ENCODE assay signal across 11 mouse cellular contexts in the genomic region with DNA sequence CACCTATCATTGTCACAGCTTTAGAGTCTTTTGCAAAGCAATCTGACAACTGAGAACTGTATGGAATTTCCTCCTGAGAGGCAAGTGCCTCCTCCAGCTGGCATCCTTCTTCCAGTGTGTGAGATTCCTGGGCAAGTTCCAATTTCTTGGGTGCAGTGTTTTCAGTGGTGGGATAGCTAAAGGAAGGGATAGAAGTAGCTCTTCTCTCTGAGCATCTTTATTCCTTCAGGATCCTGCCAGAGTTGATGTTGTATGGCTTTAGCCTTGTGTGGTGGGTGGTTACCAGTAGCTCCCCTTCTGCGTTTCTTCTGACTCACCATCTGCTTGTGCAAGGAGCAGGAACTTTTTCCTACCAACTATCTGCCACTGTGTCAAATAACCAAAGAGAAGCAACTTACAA. TPM values are rescaled to one million over a fixed set of nuclear protein-coding genes. Genes with fewer than 3 reads are reported as not detected.
DNase-seq lines count a peak whose midpoint lies in the region; ATAC-seq and TF ChIP-seq lines count a peak whose summit lies in the region.
"Had no signal": no experiment of that assay in that cellular context is flagged by ENCODE, and none has a peak within 500 bp of the region (broad histone marks: within the 10 kb centered on the region; RNA-seq: fewer than 3 reads in every experiment).

No protein-coding gene starts in this region.

- peak overlapping the region; percentile 39; the same call in 1 of the 2 replicates for H3K27ac ChIP-seq in stomach, embryonic 14.5 days (ENCODE audit: low read length)
- no peak overlapping the region for H3K27ac ChIP-seq in stomach, postnatal 0 days (replicated peaks)
- no peak overlapping the region for H3K27ac ChIP-seq in heart, embryonic 11.5 days (ENCODE audit: low read depth, low read length)
- H3K27ac ChIP-seq: forebrain, embryonic 15.5 days; neural tube, embryonic 13.5 days had no signal

- ATAC-seq in stomach, embryonic 14.5 days (ENCODE audit: insufficient number of reproducible peaks, insufficient read depth, low FRiP score, low read depth), result no peak
- ATAC-seq in stomach, postnatal 0 days (ENCODE audit: low FRiP score, low TSS enrichment), result no peak
- ATAC-seq in heart, embryonic 11.5 days (replicated peaks; ENCODE audit: insufficient number of reproducible peaks, low FRiP score, low TSS enrichment), result no peak
- ATAC-seq: forebrain, embryonic 15.5 days had no signal

- H3K4me3 ChIP-seq in stomach, embryonic 14.5 days (ENCODE audit: low read depth, low read length), result no peak overlapping the region
- no peak overlapping the region for H3K4me3 ChIP-seq in stomach, postnatal 0 days (ENCODE audit: low read depth, low read length)
- H3K4me3 ChIP-seq in heart, embryonic 11.5 days (ENCODE audit: low read depth, low read length), result no peak overlapping the region
- H3K4me3 ChIP-seq: forebrain, embryonic 15.5 days; megakaryocyte, embryonic 14.5 days; neural tube, embryonic 13.5 days had no signal

- no peak for TF ChIP-seq CTCF in stomach, postnatal 0 days (IDR thresholded peaks at IDR 0.05; ENCODE audit: low read depth)

- H3K27me3 ChIP-seq in stomach, embryonic 14.5 days (ENCODE audit: control insufficient read depth, insufficient read depth, low read length), result no peaks in the 10 kb centered on the region
- H3K27me3 ChIP-seq in stomach, postnatal 0 days (ENCODE audit: control insufficient read depth, insufficient read depth, low read length), result no peaks in the 10 kb centered on the region
- no peaks in the 10 kb centered on the region for H3K27me3 ChIP-seq in heart, embryonic 11.5 days (ENCODE audit: control insufficient read depth, insufficient read depth, low read length)
- H3K27me3 ChIP-seq: forebrain, embryonic 15.5 days; neural tube, embryonic 13.5 days had no signal

- no peak for TF ChIP-seq EP300 in stomach, postnatal 0 days (optimal IDR thresholded peaks at IDR 0.05)

- no peak overlapping the region for H3K9ac ChIP-seq in stomach, embryonic 14.5 days (replicated peaks; ENCODE audit: low read depth, low read length)
- no peak overlapping the region for H3K9ac ChIP-seq in stomach, postnatal 0 days (ENCODE audit: low read length)
- H3K9ac ChIP-seq in heart, embryonic 11.5 days (ENCODE audit: low read depth, low read length), result no peak overlapping the region
- H3K9ac ChIP-seq: forebrain, embryonic 15.5 days; neural tube, embryonic 13.5 days had no signal

- no peaks in the 10 kb centered on the region for H3K36me3 ChIP-seq in stomach, embryonic 14.5 days (ENCODE audit: control insufficient read depth, insufficient read depth, low read length)
- no peaks in the 10 kb centered on the region for H3K36me3 ChIP-seq in stomach, postnatal 0 days (ENCODE audit: control insufficient read depth, insufficient read depth, low read length)
- no peaks in the 10 kb centered on the region for H3K36me3 ChIP-seq in heart, embryonic 11.5 days (ENCODE audit: control insufficient read depth, insufficient read depth, low read length)
- H3K36me3 ChIP-seq: forebrain, embryonic 15.5 days; neural tube, embryonic 13.5 days had no signal

- WGBS in stomach, embryonic 14.5 days, result 73% methylated on average over 1 of the region's 1 CpGs
- WGBS in stomach, postnatal 0 days, result 56% methylated on average over 1 of the region's 1 CpGs
- 72% methylated on average over 1 of the region's 1 CpGs for WGBS in heart, embryonic 11.5 days (ENCODE audit: insufficient replicate concordance)

- H3K9me3 ChIP-seq in stomach, embryonic 14.5 days (ENCODE audit: control insufficient read depth, low read depth, low read length), result no peaks in the 10 kb centered on the region
- no peaks in the 10 kb centered on the region for H3K9me3 ChIP-seq in stomach, postnatal 0 days (ENCODE audit: control insufficient read depth, low read length)
- no peaks in the 10 kb centered on the region for H3K9me3 ChIP-seq in heart, embryonic 11.5 days (replicated peaks; ENCODE audit: control insufficient read depth, low read length)
- H3K9me3 ChIP-seq: forebrain, embryonic 15.5 days; megakaryocyte, embryonic 14.5 days; neural tube, embryonic 13.5 days had no signal

- peak; percentile 15 for DNase-seq in layer of hippocampus, adult 11-12 months (ENCODE audit: low spot score)
- no peak for DNase-seq in layer of hippocampus, postnatal 10 days (ENCODE audit: low spot score in 2 of 2)
- DNase-seq in stomach, postnatal 0 days (ENCODE audit: low spot score), result no peak
- DNase-seq in layer of hippocampus, adult 9-11 months, result peak; percentile 61
- no peak for DNase-seq in gastrocnemius, postnatal 25 days
- DNase-seq: cerebellum, adult 2 months had no signal

- H3K4me2 ChIP-seq in stomach, embryonic 14.5 days (replicated peaks; ENCODE audit: low read depth, low read length), result no peak overlapping the region
- H3K4me2 ChIP-seq in stomach, postnatal 0 days (replicated peaks; ENCODE audit: low read depth), result no peak overlapping the region
- no peak overlapping the region for H3K4me2 ChIP-seq in heart, embryonic 11.5 days
- H3K4me2 ChIP-seq: forebrain, embryonic 15.5 days; neural tube, embryonic 13.5 days had no signal

- peaks cover 28% of the 10 kb centered on the region for H3K4me1 ChIP-seq in stomach, embryonic 14.5 days (ENCODE audit: control insufficient read depth, insufficient read depth, low read length)
- peaks cover 9% of the 10 kb centered on the region for H3K4me1 ChIP-seq in stomach, postnatal 0 days (replicated peaks; ENCODE audit: control insufficient read depth, insufficient read depth)
- peaks cover 7% of the 10 kb centered on the region; the same call in 1 of the 2 replicates for H3K4me1 ChIP-seq in heart, embryonic 11.5 days (ENCODE audit: control insufficient read depth, insufficient read depth, low read length)
- H3K4me1 ChIP-seq: megakaryocyte, embryonic 14.5 days had no signal

RNA-seq across cellular contexts. Expression of a gene that starts 9.1 kb away (rescaled TPM):
- 10 to 100 TPM; 18.4 to 23.2 TPM for total RNA-seq in layer of hippocampus, postnatal 10 days (2021)
- 38.0 and 42.2 TPM in 2 replicates for polyA plus RNA-seq in stomach, embryonic 14.5 days (2014; fragmentation: Nextera tagmentation; extraction: Ambion mirVana)
- 19.6 and 22.2 TPM in 2 replicates for polyA plus RNA-seq in stomach, postnatal 0 days (2015; fragmentation: Nextera tagmentation; extraction: Ambion mirVana)
- 10 to 100 TPM in 1 of 2 experiments, 1 to 10 TPM in 1; 9.4 to 14.2 TPM for total RNA-seq in gastrocnemius, postnatal 25 days (2021)
- 16.3 and 21.1 TPM in 2 replicates for polyA plus RNA-seq in heart, embryonic 11.5 days (2014; fragmentation: Nextera tagmentation; extraction: Ambion mirVana)

Comparison
In these comparisons a context has a peak if more than half of its experiments do, and no peak if none do; other contexts are left out.
1. DNase-seq: peak in layer of hippocampus, adult 11-12 months (single experiment) and layer of hippocampus, adult 9-11 months (single experiment); none in layer of hippocampus, postnatal 10 days (0 of 2), stomach, postnatal 0 days (single experiment) and gastrocnemius, postnatal 25 days (single experiment).